Mouse (Mus musculus) liver, adult 2 months (tissue): ENCODE measurements around the gene Frem2. TPM values are rescaled to one million over a fixed set of nuclear protein-coding genes. Genes with fewer than 3 reads are reported as not detected.

Experiments
- DNase-seq: peaks from one replicate; pipeline ENCODE4 v3.0.0-alpha.2; 2011; ENCODE audit warnings: low read depth, low spot score; ENCODE audit errors: extremely low read depth
- H3K27ac ChIP-seq: fragments of 200-500 bp; replicated peaks from 2 replicates; pipeline ENCODE4 v1.5.1; 2012; ENCODE audit warnings: low read depth, mild to moderate bottlenecking, control low read depth, inconsistent platforms, low read length; ENCODE audit not compliant: insufficient read depth
- H3K27me3 ChIP-seq: fragments of 200-500 bp; 2 replicates; pipeline ENCODE4 v1.6.1; 2012; ENCODE audit warnings: mild to moderate bottlenecking, moderate library complexity, low read length, inconsistent platforms; ENCODE audit not compliant: control insufficient read depth, insufficient read depth
- H3K36me3 ChIP-seq: fragments of 200-500 bp; 2 replicates; pipeline ENCODE4 v1.6.1; 2012; ENCODE audit warnings: low read length, inconsistent platforms; ENCODE audit not compliant: control insufficient read depth, insufficient read depth
- H3K4me1 ChIP-seq: fragments of 200-500 bp; 2 replicates; pipeline ENCODE4 v1.6.1; 2011; ENCODE audit warnings: low read length; ENCODE audit not compliant: control insufficient read depth, insufficient read depth
- H3K4me3 ChIP-seq: fragments of 200-500 bp; 2 replicates; pipeline ENCODE4 v1.5.1; 2011; ENCODE audit warnings: low read depth, mild to moderate bottlenecking, control low read depth, low read length, moderate library complexity; ENCODE audit not compliant: insufficient read depth
- H3K79me2 ChIP-seq: fragments of 200-500 bp; 2 replicates; pipeline ENCODE4 v1.6.1; 2012; ENCODE audit warnings: inconsistent platforms, mild to moderate bottlenecking, low read length, moderate library complexity; ENCODE audit not compliant: control insufficient read depth, insufficient read depth
- H3K9ac ChIP-seq: fragments of 200-500 bp; 2 replicates; pipeline ENCODE4 v1.6.1; 2012; ENCODE audit warnings: low read depth, mild to moderate bottlenecking, control low read depth, inconsistent platforms, low read length
- CTCF ChIP-seq: fragments of 200-500 bp; IDR thresholded peaks from 2 replicates; pipeline ENCODE4 v1.5.1; 2011; ENCODE audit warnings: low read depth, low read length, control low read depth
- POLR2A ChIP-seq: fragments of 200-500 bp; IDR thresholded peaks from 2 replicates; pipeline ENCODE4 v1.6.1; 2011; ENCODE audit warnings: low read length, control low read depth; ENCODE audit not compliant: insufficient read depth; ENCODE audit errors: extremely low read depth
- WGBS: fragments of 180-500 bp; shearing (Covaris S2); methylation state at CpG from one replicate; pipeline ENCODE4 v1.1.7; 2018; 5-methylcytosine and 5-hydroxymethylcytosine counted together
- polyA plus RNA-seq: library from polyadenylated mRNA; depleted of rRNA; stranded (reverse); fragments of >200 nt; gene quantifications from 2 replicates; pipeline ENCODE4 v1.2.3, GENCODE M21; 2012
- total RNA-seq: library from RNA; depleted of rRNA; stranded (reverse); fragments of >200 nt; gene quantifications from 2 replicates; pipeline ENCODE4 v1.2.3, GENCODE M21; 2014

The Frem2 gene
- total and polyA plus RNA-seq, 2 experiments: 0.02 to 0.09 TPM

- no peak for TF ChIP-seq POLR2A
- peak; percentile 41; the same call in 1 of the 2 replicates for TF ChIP-seq CTCF
- Histone ChIP-seq H3K27ac (no peak overlapping the region), H3K79me2 (no peaks in the 10 kb centered on the region), H3K4me3 (no peak overlapping the region), H3K4me1 (no peaks in the 10 kb centered on the region; the same call in 1 of the 2 replicates), H3K36me3 (no peaks in the 10 kb centered on the region), H3K27me3 (no peaks in the 10 kb centered on the region; the same call in 1 of the 2 replicates), H3K9ac (no peak overlapping the region)
- DNase-seq: peak; percentile 12
- 50% methylated on average over 6 of the region's 6 CpGs for WGBS
Observed at GRCm38 (mm10) chr3:53502428-53502827, 154.7 kb downstream of the Frem2 start.

GRCm38 (mm10) chr3:53498351-53498905, 158.7 kb downstream of the Frem2 start:
- Histone ChIP-seq H3K27me3 (no peaks in the 10 kb centered on the region; the same call in 1 of the 2 replicates), H3K9ac (no peak overlapping the region), H3K79me2 (no peaks in the 10 kb centered on the region), H3K27ac (no peak overlapping the region), H3K4me1 (no peaks in the 10 kb centered on the region; the same call in 1 of the 2 replicates), H3K36me3 (no peaks in the 10 kb centered on the region), H3K4me3 (no peak overlapping the region)
- WGBS: 53% methylated on average over 6 of the region's 6 CpGs
- TF ChIP-seq CTCF: no peak
- no peak for TF ChIP-seq POLR2A
- no peak for DNase-seq

GRCm38 (mm10) chr3:53488353-53488752, 168.8 kb downstream of the Frem2 start, which contains the start of gene Stoml3:
Stoml3 (plus strand) TSS chr3:53488653.
- no peak within 1 kb of the TSS for H3K4me3 ChIP-seq
- no peak within 1 kb of the TSS for H3K9ac ChIP-seq
- H3K27ac ChIP-seq: peak within 1 kb of the TSS; percentile 44
- H3K4me1 ChIP-seq: no peaks in the 10 kb centered on the region
- no peaks in the 10 kb centered on the region for H3K36me3 ChIP-seq
- no peak for DNase-seq
- H3K79me2 ChIP-seq: no peaks in the 10 kb centered on the region
- no peaks in the 10 kb centered on the region for H3K27me3 ChIP-seq
- 87% methylated on average over 6 of the region's 6 CpGs for WGBS
- no peak for TF ChIP-seq CTCF

DNA sequence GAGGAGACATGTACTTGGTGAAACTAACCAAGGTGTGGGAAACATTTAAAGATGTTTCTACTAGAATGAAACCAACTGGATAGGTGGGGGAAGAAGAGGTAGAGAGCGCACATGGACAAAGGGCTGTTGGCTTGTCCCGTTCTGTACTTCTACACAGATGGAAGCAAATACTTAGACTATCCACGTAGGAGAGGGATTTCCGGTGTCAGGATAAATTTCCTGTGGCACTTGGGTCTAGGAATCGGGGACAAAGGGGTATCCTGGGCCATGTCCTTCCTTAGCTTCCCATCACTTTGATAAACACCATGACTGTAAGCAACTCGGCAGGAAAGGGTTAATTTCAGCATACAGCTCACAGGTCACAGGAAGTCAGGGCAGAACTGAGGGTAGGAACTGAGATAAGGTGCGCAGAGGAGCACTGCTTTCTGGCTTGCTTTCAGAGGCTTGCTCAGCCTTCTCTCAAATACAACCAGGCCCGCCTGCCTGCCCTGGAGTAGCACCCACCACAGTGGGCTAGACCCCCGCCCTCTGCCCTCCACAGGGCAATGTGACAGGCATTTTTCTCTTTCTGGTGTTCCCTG, 170.1 kb downstream of the Frem2 start:
- DNase-seq: peak; percentile 21
- no peaks in the 10 kb centered on the region for H3K27me3 ChIP-seq
- no peak overlapping the region for H3K9ac ChIP-seq
- TF ChIP-seq CTCF (no peak), POLR2A (no peak)
- H3K4me3 ChIP-seq: no peak overlapping the region
- no peaks in the 10 kb centered on the region for H3K79me2 ChIP-seq
- 48% methylated on average over 9 of the region's 9 CpGs for WGBS
- H3K4me1 ChIP-seq: no peaks in the 10 kb centered on the region
- H3K36me3 ChIP-seq: no peaks in the 10 kb centered on the region
- H3K27ac ChIP-seq: peak overlapping the region; percentile 44

GRCm38 (mm10) chr3:53486561-53486960, 170.6 kb downstream of the Frem2 start:
- H3K27me3 ChIP-seq: no peaks in the 10 kb centered on the region
- no peak overlapping the region for H3K4me3 ChIP-seq
- no peaks in the 10 kb centered on the region for H3K36me3 ChIP-seq
- H3K9ac ChIP-seq: no peak overlapping the region
- TF ChIP-seq POLR2A (no peak), CTCF (no peak)
- DNase-seq: no peak
- peak overlapping the region; percentile 34 for H3K27ac ChIP-seq
- H3K79me2 ChIP-seq: no peaks in the 10 kb centered on the region
- WGBS: 79% methylated on average over 10 of the region's 10 CpGs
- no peaks in the 10 kb centered on the region for H3K4me1 ChIP-seq

GRCm38 (mm10) chr3:53483414-53484059, 173.6 kb downstream of the Frem2 start:
- Histone ChIP-seq H3K27me3 (no peaks in the 10 kb centered on the region), H3K9ac (no peak overlapping the region), H3K4me1 (no peaks in the 10 kb centered on the region), H3K79me2 (no peaks in the 10 kb centered on the region), H3K4me3 (no peak overlapping the region), H3K36me3 (peaks cover 10% of the 10 kb centered on the region), H3K27ac (no peak overlapping the region)
- TF ChIP-seq POLR2A: no peak
- no peak for TF ChIP-seq CTCF
- 90% methylated on average over 8 of the region's 8 CpGs for WGBS
- no peak for DNase-seq
